Mouse (Mus musculus) small intestine, adult 2 months (tissue): Measurements from ENCODE around the gene 1700020L24Rik.

ENCODE experiments used
- CTCF ChIP-seq: fragments of 200-500 bp; IDR thresholded peaks from 2 replicates; pipeline ENCODE4 v1.5.1; 2012; ENCODE audit warnings: low read depth, mild to moderate bottlenecking, control low read depth, inconsistent platforms, low read length, moderate library complexity, mixed read lengths; ENCODE audit not compliant: insufficient replicate concordance, insufficient read length; ENCODE audit errors: extremely low read depth
- POLR2A ChIP-seq: fragments of 200-500 bp; IDR thresholded peaks from 2 replicates; pipeline ENCODE4 v1.6.1; 2012; ENCODE audit warnings: low read depth, mild to moderate bottlenecking, control low read depth, inconsistent platforms, low read length, moderate library complexity

DNA sequence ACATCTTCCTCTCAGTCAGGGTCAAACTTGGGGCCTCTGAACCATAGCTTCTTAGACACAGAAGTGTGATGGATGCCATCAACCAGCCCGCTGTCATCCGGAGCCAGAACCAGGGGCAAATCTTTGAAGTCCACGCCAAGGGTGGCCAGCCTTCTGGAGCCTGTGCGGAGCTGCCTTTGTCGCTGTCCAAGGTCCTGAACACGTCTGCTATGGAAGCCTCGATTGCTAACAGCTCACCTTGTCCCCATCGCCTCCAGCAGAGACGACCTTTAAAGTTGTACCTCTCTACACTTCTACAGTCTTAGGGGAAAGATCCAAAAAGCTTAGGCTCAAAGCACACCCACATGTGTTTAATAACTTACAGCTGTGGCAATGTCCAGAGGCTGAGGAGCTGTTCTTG, 16.2 kb upstream of the 1700020L24Rik start:
- TF ChIP-seq POLR2A (no peak), CTCF (no peak)
